Mouse (Mus musculus) heart, adult 9 months (tissue): ENCODE results near the gene Tubgcp5.
"Not testable (repeated sequence)": the region's sequence is repeated elsewhere in the genome, so short reads cannot be mapped to it uniquely, and the experiment has no call there.

ENCODE experiments used
- DNase-seq, 2 experiments: peaks; one replicate each; pipeline ENCODE4 v3.0.0; 2022; ENCODE audit warnings: low spot score in 2 of 2

Gene Tubgcp5

GRCm38 (mm10) chr7:55793952-55794603 lies at the start of gene Tubgcp5:
Gene Tubgcp5 (plus strand): TSS chr7:55794154.
- peak; percentile 96 to 97 for DNase-seq

GRCm38 (mm10) chr7:55744566-55745220 lies 49.3 kb upstream of the Tubgcp5 start:
- DNase-seq = peak in 1 of 2 experiments; percentile 26

- no peak for DNase-seq
Measured at GRCm38 (mm10) chr7:55750841-55751240, 43.1 kb upstream of the Tubgcp5 start.

GRCm38 (mm10) chr7:55759346-55759745 lies 34.6 kb upstream of the Tubgcp5 start:
- DNase-seq = no peak

- peak in 1 of 2 experiments; percentile 18 for DNase-seq
Measured at GRCm38 (mm10) chr7:55767926-55768325, 26.0 kb upstream of the Tubgcp5 start, which contains the start of gene Siglech. Gene Siglech (plus strand): TSS chr7:55768178.

GRCm38 (mm10) chr7:55780011-55780410 lies 13.9 kb upstream of the Tubgcp5 start:
- no peak for DNase-seq

GRCm38 (mm10) chr7:55782493-55782892 lies 11.5 kb upstream of the Tubgcp5 start:
- no peak for DNase-seq

GRCm38 (mm10) chr7:55784580-55784979 lies 9.4 kb upstream of the Tubgcp5 start:
- DNase-seq = peak; percentile 28 to 69

- DNase-seq = not testable (repeated sequence)
Measured at GRCm38 (mm10) chr7:55790586-55790985, 3.4 kb upstream of the Tubgcp5 start.

GRCm38 (mm10) chr7:55792280-55792679 lies 1.7 kb upstream of the Tubgcp5 start:
- DNase-seq = no peak

GRCm38 (mm10) chr7:55793236-55793951 lies 560 bp upstream of the Tubgcp5 start:
- no peak for DNase-seq

- no peak for DNase-seq
Measured at GRCm38 (mm10) chr7:55799981-55800380, 6.0 kb downstream of the Tubgcp5 start.

GRCm38 (mm10) chr7:55809967-55810366 lies 16.0 kb downstream of the Tubgcp5 start:
- DNase-seq = no peak

GRCm38 (mm10) chr7:55824468-55824867 lies 30.5 kb downstream of the Tubgcp5 start:
- DNase-seq = no peak

- DNase-seq = no peak
Measured at GRCm38 (mm10) chr7:55827551-55827950, 33.6 kb downstream of the Tubgcp5 start.

- DNase-seq = no peak
Measured at GRCm38 (mm10) chr7:55836877-55837276, 42.9 kb downstream of the Tubgcp5 start.

GRCm38 (mm10) chr7:55841445-55841844 lies 47.5 kb downstream of the Tubgcp5 start, which contains the start of gene Cyfip1:
Gene Cyfip1 (plus strand): TSS chr7:55841745.
- DNase-seq = no peak

GRCm38 (mm10) chr7:55841977-55842503 lies 48.1 kb downstream of the Tubgcp5 start:
- peak; percentile 94 to 96 for DNase-seq

GRCm38 (mm10) chr7:55842504-55843152 lies 48.7 kb downstream of the Tubgcp5 start:
- DNase-seq = no peak

- DNase-seq = no peak
Measured at GRCm38 (mm10) chr7:55846606-55847312, 52.8 kb downstream of the Tubgcp5 start.

GRCm38 (mm10) chr7:55849948-55850571 lies 56.1 kb downstream of the Tubgcp5 start:
- DNase-seq = no peak
